Mouse (Mus musculus) forebrain, postnatal 0 days (tissue): Measurements from ENCODE around the gene Acsf3. TPM values are rescaled to one million over a fixed set of nuclear protein-coding genes. Genes with fewer than 3 reads are reported as not detected.

Experiments
- ATAC-seq: fragments of 200-750 bp; cut with Nextera tagmentation; 2 replicates; pipeline ENCODE4 v1.8.0; 2017; ENCODE audit warnings: mild to moderate bottlenecking, moderate library complexity
- DNase-seq: peaks from one replicate; pipeline ENCODE4 v3.0.0-alpha.2; 2015
- H3K27ac ChIP-seq: fragments of 300-500 bp; sonication (generic); 2 replicates; pipeline ENCODE4 v1.5.1; 2014; ENCODE audit warnings: low read depth, mild to moderate bottlenecking, antibody characterized with exemption, low read length, moderate library complexity, mixed read lengths
- H3K27me3 ChIP-seq: fragments of 300-500 bp; sonication (generic); 2 replicates; pipeline ENCODE4 v1.6.1; 2014; ENCODE audit warnings: mild to moderate bottlenecking, low read length, mixed read lengths; ENCODE audit not compliant: insufficient read depth
- H3K36me3 ChIP-seq: fragments of 300-500 bp; sonication (generic); 2 replicates; pipeline ENCODE4 v1.6.1; 2014; ENCODE audit warnings: mild to moderate bottlenecking, moderate library complexity; ENCODE audit not compliant: insufficient read depth
- H3K4me1 ChIP-seq: fragments of 300-500 bp; sonication (generic); 2 replicates; pipeline ENCODE4 v1.6.1; 2014; ENCODE audit warnings: antibody characterized with exemption; ENCODE audit not compliant: insufficient read depth
- H3K4me2 ChIP-seq: fragments of 300-500 bp; sonication (generic); 2 replicates; pipeline ENCODE4 v1.6.1; 2014; ENCODE audit warnings: low read depth, mild to moderate bottlenecking, moderate library complexity
- H3K4me3 ChIP-seq: fragments of 300-500 bp; sonication (generic); 2 replicates; pipeline ENCODE4 v1.5.1; 2014; ENCODE audit warnings: low read depth, low read length, mixed read lengths
- H3K9ac ChIP-seq: fragments of 300-500 bp; sonication (generic); 2 replicates; pipeline ENCODE4 v1.6.1; 2014; ENCODE audit warnings: mild to moderate bottlenecking
- H3K9me3 ChIP-seq: fragments of 300-500 bp; sonication (generic); 2 replicates; pipeline ENCODE4 v1.6.1; 2016; ENCODE audit warnings: low read length
- CTCF ChIP-seq: sonication (generic); IDR thresholded peaks from 2 replicates; pipeline ENCODE4 v1.5.1; 2016; ENCODE audit warnings: antibody characterized with exemption, control low read depth, low read depth
- WGBS: fragments of 180-500 bp; shearing (Covaris S2); extraction: QIAGEN DNeasy Blood & Tissue Kit; methylation state at CpG from one replicate; pipeline ENCODE4 v1.1.7; 2014; 5-methylcytosine and 5-hydroxymethylcytosine counted together
- polyA plus RNA-seq: library from polyadenylated mRNA; unstranded; fragments of >200 nt; fragmentation: Nextera tagmentation; extraction: Ambion mirVana; gene quantifications from 2 replicates; pipeline ENCODE4 v1.2.1, GENCODE M21; 2015
- total RNA-seq: library from RNA; depleted of rRNA; stranded (reverse); fragments of >200 nt; gene quantifications from 2 replicates; pipeline ENCODE4 v1.2.3, GENCODE M21; 2014

Gene Acsf3
- total and polyA plus RNA-seq, 2 experiments from 2014 or later, result 16.9 to 25.6 TPM

DNA sequence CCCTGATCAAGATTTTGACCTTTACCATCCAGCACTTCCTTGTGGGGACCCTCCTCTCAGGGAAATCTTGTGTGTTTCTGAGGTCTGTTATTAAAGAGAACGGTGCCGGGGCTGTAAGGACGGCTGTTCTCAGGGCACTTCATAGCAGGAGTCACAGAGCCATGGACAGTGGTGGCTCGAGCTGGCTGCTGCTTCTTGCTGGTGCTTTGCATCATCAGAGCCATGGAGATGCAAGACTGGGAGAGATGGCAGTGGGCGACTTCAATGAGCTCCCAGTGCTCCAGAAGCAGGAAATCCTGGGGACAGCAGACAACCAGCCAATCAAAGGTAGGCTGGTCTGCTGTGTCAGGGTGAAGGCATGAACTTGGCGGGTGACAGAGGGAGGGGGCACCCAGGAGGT, 14.2 kb upstream of the Acsf3 start:
- H3K27ac ChIP-seq, result no peak overlapping the region
- no peak overlapping the region for H3K4me2 ChIP-seq
- no peaks in the 10 kb centered on the region for H3K9me3 ChIP-seq
- no peak overlapping the region for H3K4me3 ChIP-seq
- no peaks in the 10 kb centered on the region for H3K36me3 ChIP-seq
- ATAC-seq (no peak), DNase-seq (no peak)
- no peak for TF ChIP-seq CTCF
- no peak overlapping the region for H3K9ac ChIP-seq
- H3K27me3 ChIP-seq, result no peaks in the 10 kb centered on the region; the same call in none of the 2 replicates
- WGBS, result 73% methylated on average over 6 of the region's 6 CpGs
- H3K4me1 ChIP-seq, result no peaks in the 10 kb centered on the region

DNA sequence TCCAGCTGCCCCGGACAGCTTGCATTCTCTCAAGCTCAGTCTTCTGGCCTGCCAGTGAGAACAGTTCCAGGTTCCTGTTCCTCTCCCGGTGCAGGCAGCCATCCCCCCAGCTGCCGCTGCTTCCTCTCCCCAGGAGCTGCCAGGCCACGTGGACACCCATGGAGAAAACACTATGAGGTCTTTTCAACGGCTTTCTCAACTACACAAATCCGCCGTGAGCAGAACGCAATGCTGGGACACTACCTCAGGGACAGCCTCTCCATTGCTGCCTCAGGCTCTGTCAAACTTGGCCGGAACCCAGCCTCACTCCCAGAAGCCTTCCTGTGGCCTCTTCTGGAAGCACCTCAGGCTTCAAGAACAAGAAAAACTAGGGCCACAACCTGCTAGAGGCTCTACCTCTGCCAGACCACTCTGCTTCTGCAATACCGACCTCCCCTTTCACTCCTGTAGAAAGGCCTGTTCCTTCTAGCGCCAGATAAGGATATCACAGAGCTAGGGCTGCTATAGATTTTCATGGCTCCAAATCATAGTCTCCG, 12.5 kb upstream of the Acsf3 start:
- Histone ChIP-seq H3K27ac (no peak overlapping the region), H3K4me3 (no peak overlapping the region), H3K9me3 (no peaks in the 10 kb centered on the region), H3K9ac (no peak overlapping the region), H3K27me3 (no peaks in the 10 kb centered on the region; the same call in none of the 2 replicates), H3K4me1 (no peaks in the 10 kb centered on the region), H3K4me2 (no peak overlapping the region), H3K36me3 (no peaks in the 10 kb centered on the region)
- no peak for DNase-seq
- WGBS, result 46% methylated on average over 12 of the region's 12 CpGs
- ATAC-seq, result no peak
- no peak for TF ChIP-seq CTCF

DNA sequence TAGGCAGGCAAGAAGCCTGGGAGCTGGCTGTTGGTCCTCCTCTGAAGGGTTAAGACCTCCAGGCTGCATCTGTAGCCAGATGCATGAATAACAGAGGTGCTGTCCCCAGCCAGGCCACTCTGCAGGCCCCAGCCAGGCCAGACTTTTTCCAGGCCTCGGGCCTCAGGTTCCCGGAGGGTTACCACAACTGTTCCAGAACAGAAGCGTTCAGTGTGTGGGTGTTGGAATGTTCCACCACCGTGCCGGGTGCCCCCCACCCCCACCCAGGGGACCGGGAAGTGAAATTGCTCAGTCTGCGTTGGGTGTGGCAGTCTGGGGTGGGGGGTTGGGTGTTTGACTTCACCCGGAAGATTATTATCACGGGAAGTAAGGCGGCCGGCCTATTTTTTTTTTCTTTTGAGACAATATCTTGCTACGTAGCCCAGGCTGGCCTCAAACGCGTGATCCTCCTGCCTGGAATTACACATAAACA, 12.0 kb upstream of the Acsf3 start:
- Histone ChIP-seq H3K4me1 (no peaks in the 10 kb centered on the region), H3K27ac (no peak overlapping the region), H3K4me3 (no peak overlapping the region), H3K9ac (no peak overlapping the region), H3K4me2 (no peak overlapping the region), H3K27me3 (no peaks in the 10 kb centered on the region; the same call in none of the 2 replicates), H3K9me3 (no peaks in the 10 kb centered on the region), H3K36me3 (no peaks in the 10 kb centered on the region)
- DNase-seq (no peak), ATAC-seq (no peak)
- TF ChIP-seq CTCF, result no peak
- 87% methylated on average over 14 of the region's 14 CpGs for WGBS

DNA sequence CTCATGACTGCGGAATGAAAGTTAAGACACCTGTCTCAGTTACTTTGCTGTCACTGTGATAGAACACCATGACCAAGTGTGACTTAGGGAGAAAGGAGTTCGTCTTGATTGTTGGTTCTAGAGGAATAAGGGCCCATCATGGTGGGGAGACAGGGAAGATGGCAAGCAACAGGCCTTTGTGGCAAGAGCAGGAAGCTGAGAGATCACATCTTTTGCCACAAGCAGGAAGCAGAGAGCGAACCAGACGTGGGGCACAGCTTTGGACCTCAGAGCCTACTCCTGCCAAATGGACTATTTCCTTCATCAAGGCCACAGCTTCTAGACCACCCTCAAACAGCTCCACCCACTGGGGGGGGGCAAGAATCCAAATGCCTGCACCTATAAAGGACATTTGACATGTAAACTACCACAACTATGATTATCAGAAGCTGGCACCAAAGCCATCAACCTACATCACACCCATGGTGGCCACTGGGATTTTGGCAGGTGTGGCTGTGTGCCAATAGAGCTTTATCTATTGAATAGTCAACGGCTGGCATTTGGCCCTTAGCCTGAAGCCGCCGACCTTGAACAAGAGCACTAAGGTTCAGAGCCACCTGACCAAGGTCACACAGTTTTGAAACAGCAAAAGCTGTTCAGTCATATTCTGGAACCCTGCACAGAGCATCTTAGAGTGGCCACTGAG, 10.4 kb upstream of the Acsf3 start:
- 82% methylated on average over 7 of the region's 7 CpGs for WGBS
- H3K9me3 ChIP-seq, result no peaks in the 10 kb centered on the region
- no peak for TF ChIP-seq CTCF
- DNase-seq, result no peak
- no peak for ATAC-seq
- peaks cover 8% of the 10 kb centered on the region; the same call in 1 of the 2 replicates for H3K4me1 ChIP-seq
- H3K36me3 ChIP-seq, result no peaks in the 10 kb centered on the region
- H3K4me3 ChIP-seq, result no peak overlapping the region
- no peak overlapping the region for H3K9ac ChIP-seq
- H3K4me2 ChIP-seq, result no peak overlapping the region
- no peak overlapping the region for H3K27ac ChIP-seq
- H3K27me3 ChIP-seq, result no peaks in the 10 kb centered on the region; the same call in none of the 2 replicates

GRCm38 (mm10) chr8:122766189-122766588, 9.1 kb upstream of the Acsf3 start:
- TF ChIP-seq CTCF, result no peak
- Histone ChIP-seq H3K27me3 (no peaks in the 10 kb centered on the region; the same call in none of the 2 replicates), H3K9ac (no peak overlapping the region), H3K4me1 (peaks cover 8% of the 10 kb centered on the region; the same call in 1 of the 2 replicates), H3K4me3 (no peak overlapping the region), H3K27ac (no peak overlapping the region), H3K36me3 (no peaks in the 10 kb centered on the region), H3K9me3 (no peaks in the 10 kb centered on the region), H3K4me2 (no peak overlapping the region)
- no peak for ATAC-seq
- 74% methylated on average over 5 of the region's 5 CpGs for WGBS
- no peak for DNase-seq

- no peak overlapping the region for H3K4me3 ChIP-seq
- no peaks in the 10 kb centered on the region for H3K36me3 ChIP-seq
- no peak overlapping the region for H3K4me2 ChIP-seq
- no peak for DNase-seq
- no peaks in the 10 kb centered on the region; the same call in 1 of the 2 replicates for H3K27me3 ChIP-seq
- no peaks in the 10 kb centered on the region for H3K9me3 ChIP-seq
- H3K9ac ChIP-seq, result no peak overlapping the region
- TF ChIP-seq CTCF, result no peak
- peaks cover 8% of the 10 kb centered on the region; the same call in 1 of the 2 replicates for H3K4me1 ChIP-seq
- no peak overlapping the region for H3K27ac ChIP-seq
- WGBS, result 65% methylated on average over 8 of the region's 8 CpGs
- no peak for ATAC-seq
Observed at GRCm38 (mm10) chr8:122766647-122767200, 8.6 kb upstream of the Acsf3 start.

GRCm38 (mm10) chr8:122767229-122767628, 8.1 kb upstream of the Acsf3 start:
- H3K9me3 ChIP-seq, result no peaks in the 10 kb centered on the region
- no peaks in the 10 kb centered on the region for H3K36me3 ChIP-seq
- WGBS, result 41% methylated on average over 9 of the region's 9 CpGs
- no peak for TF ChIP-seq CTCF
- H3K27me3 ChIP-seq, result no peaks in the 10 kb centered on the region
- peaks cover 8% of the 10 kb centered on the region; the same call in 1 of the 2 replicates for H3K4me1 ChIP-seq
- H3K4me2 ChIP-seq, result no peak overlapping the region
- ATAC-seq (no peak), DNase-seq (no peak)
- no peak overlapping the region for H3K27ac ChIP-seq
- no peak overlapping the region for H3K9ac ChIP-seq
- H3K4me3 ChIP-seq, result no peak overlapping the region
